Comparison of ENCODE assay signal across 9 mouse cellular contexts in the genomic region with DNA sequence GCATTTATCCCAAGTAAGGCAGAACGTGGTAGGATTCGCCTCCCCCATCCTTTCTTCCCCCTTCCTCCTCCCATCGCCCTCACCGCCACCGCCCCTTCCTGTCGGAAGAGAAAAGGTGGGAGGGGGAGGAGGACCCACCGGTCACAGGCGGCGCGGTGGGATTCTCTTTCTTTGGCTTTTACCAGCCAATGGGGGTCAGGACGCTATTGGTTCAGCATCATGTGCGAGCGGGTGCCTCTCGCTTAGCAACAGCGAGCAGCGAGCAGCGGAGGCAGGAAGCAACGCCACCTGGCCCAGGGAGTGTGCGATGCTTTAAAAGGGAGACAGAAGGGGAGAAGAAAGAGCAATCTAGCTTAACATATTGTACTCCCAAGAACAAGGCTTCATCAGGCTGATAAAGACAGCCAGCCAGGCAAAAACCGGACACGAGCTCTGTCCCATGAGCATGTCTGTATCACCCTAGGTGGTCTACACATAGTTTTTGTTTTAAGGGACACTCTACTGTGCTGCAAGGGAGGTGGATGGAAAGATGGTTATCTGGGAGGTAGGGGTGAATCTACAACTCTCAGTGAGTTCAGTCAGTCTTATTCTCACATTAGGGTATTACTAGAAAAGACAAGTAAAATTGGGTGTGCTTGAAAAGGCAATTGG.
A peak's percentile ranks its signal among the peaks of the same experiment; 100 is the strongest.
DNase-seq lines count a peak whose midpoint lies in the region; ATAC-seq and TF ChIP-seq lines count a peak whose summit lies in the region.
"Had no signal": no experiment of that assay in that cellular context is flagged by ENCODE, and none has a peak within 500 bp of the region (broad histone marks: within the 10 kb centered on the region; RNA-seq: fewer than 3 reads in every experiment).

No protein-coding gene starts in this region.

- H3K4me1 ChIP-seq in embryonic facial prominence, embryonic 10.5 days = peaks cover 70% of the 10 kb centered on the region
- peaks cover 26% of the 10 kb centered on the region for H3K4me1 ChIP-seq in heart, embryonic 15.5 days (replicated peaks)
- H3K4me1 ChIP-seq in kidney, postnatal 0 days (replicated peaks; ENCODE audit: insufficient read depth, low read length) = peaks cover 15% of the 10 kb centered on the region; the same call in 1 of the 2 replicates
- H3K4me1 ChIP-seq in liver, embryonic 12.5 days = peaks cover 34% of the 10 kb centered on the region
- peaks cover 11% of the 10 kb centered on the region; the same call in 1 of the 2 replicates for H3K4me1 ChIP-seq in neural tube, embryonic 11.5 days (ENCODE audit: control insufficient read depth, insufficient read depth, low read length)
- H3K4me1 ChIP-seq in testis, adult 2 months (ENCODE audit: control insufficient read depth, insufficient read depth, low read length) = peaks cover 6% of the 10 kb centered on the region

- H3K9me3 ChIP-seq in embryonic facial prominence, embryonic 10.5 days = no peaks in the 10 kb centered on the region
- no peaks in the 10 kb centered on the region for H3K9me3 ChIP-seq in heart, embryonic 15.5 days (replicated peaks)
- H3K9me3 ChIP-seq in kidney, postnatal 0 days (replicated peaks; ENCODE audit: low read length) = no peaks in the 10 kb centered on the region
- H3K9me3 ChIP-seq in liver, embryonic 12.5 days (replicated peaks) = no peaks in the 10 kb centered on the region
- no peaks in the 10 kb centered on the region for H3K9me3 ChIP-seq in neural tube, embryonic 11.5 days (ENCODE audit: control insufficient read depth, low read length)

- WGBS in embryonic facial prominence, embryonic 10.5 days = under 1% methylated on average over 21 of the region's 21 CpGs
- WGBS in heart, embryonic 15.5 days = under 1% methylated on average over 21 of the region's 21 CpGs
- WGBS in kidney, postnatal 0 days = under 1% methylated on average over 21 of the region's 21 CpGs
- under 1% methylated on average over 20 of the region's 21 CpGs for WGBS in liver, embryonic 12.5 days (ENCODE audit: insufficient replicate concordance)
- WGBS in neural tube, embryonic 11.5 days = under 1% methylated on average over 18 of the region's 21 CpGs

- peak; percentile 59; the same call in 1 of the 2 replicates for ATAC-seq in heart, embryonic 15.5 days (replicated peaks; ENCODE audit: insufficient number of reproducible peaks, insufficient read depth, low FRiP score, low read depth)
- ATAC-seq in kidney, postnatal 0 days (replicated peaks; ENCODE audit: low FRiP score, low read depth) = no peak; the same call in 1 of the 2 replicates
- peak; percentile 44; the same call in 1 of the 2 replicates for ATAC-seq in liver, embryonic 12.5 days
- peak; percentile 89 for ATAC-seq in neural tube, embryonic 11.5 days (ENCODE audit: insufficient read depth, low FRiP score, low TSS enrichment)
- ATAC-seq: Patski had no signal

- H3K4me3 ChIP-seq in embryonic facial prominence, embryonic 10.5 days = peak overlapping the region; percentile 56
- H3K4me3 ChIP-seq in heart, embryonic 15.5 days = peak overlapping the region; percentile 57
- H3K4me3 ChIP-seq in kidney, postnatal 0 days (replicated peaks; ENCODE audit: low read depth, low read length) = peak overlapping the region; percentile 36
- peak overlapping the region; percentile 49 for H3K4me3 ChIP-seq in liver, embryonic 12.5 days
- peak overlapping the region; percentile 15 for H3K4me3 ChIP-seq in neural tube, embryonic 11.5 days (ENCODE audit: low read depth, low read length)
- H3K4me3 ChIP-seq in testis, adult 2 months (ENCODE audit: control insufficient read depth, low read depth, low read length) = peak overlapping the region; percentile 70

- peak overlapping the region; percentile 46 for H3K9ac ChIP-seq in heart, embryonic 15.5 days
- peak overlapping the region; percentile 52 for H3K9ac ChIP-seq in kidney, postnatal 0 days (ENCODE audit: low read depth, low read length)
- peak overlapping the region; percentile 42; the same call in 1 of the 2 replicates for H3K9ac ChIP-seq in liver, embryonic 12.5 days
- peak overlapping the region; percentile 33 for H3K9ac ChIP-seq in neural tube, embryonic 11.5 days (ENCODE audit: low read length)

- peak overlapping the region; percentile 93 for H3K4me2 ChIP-seq in heart, embryonic 15.5 days
- H3K4me2 ChIP-seq in kidney, postnatal 0 days (ENCODE audit: low read length) = peak overlapping the region; percentile 91
- peak overlapping the region; percentile 73 for H3K4me2 ChIP-seq in liver, embryonic 12.5 days
- H3K4me2 ChIP-seq in neural tube, embryonic 11.5 days (ENCODE audit: low read depth) = peak overlapping the region; percentile 14

- no peak for TF ChIP-seq POLR2A in testis, adult 2 months (IDR thresholded peaks at IDR 0.05; ENCODE audit: control insufficient read depth, low read depth, low read length)

- H3K27me3 ChIP-seq in embryonic facial prominence, embryonic 10.5 days (replicated peaks; ENCODE audit: low read depth, poor library complexity, severe bottlenecking) = 0 out of 2 replicates have a peak, but pooled peaks cover 2% of the 10 kb centered on the region
- no peaks in the 10 kb centered on the region for H3K27me3 ChIP-seq in heart, embryonic 15.5 days
- no peaks in the 10 kb centered on the region for H3K27me3 ChIP-seq in kidney, postnatal 0 days (ENCODE audit: insufficient read depth, low read length)
- peaks cover 15% of the 10 kb centered on the region; the same call in 1 of the 2 replicates for H3K27me3 ChIP-seq in liver, embryonic 12.5 days (replicated peaks)
- no peaks in the 10 kb centered on the region for H3K27me3 ChIP-seq in neural tube, embryonic 11.5 days (ENCODE audit: control insufficient read depth, insufficient read depth, low read length)
- H3K27me3 ChIP-seq in testis, adult 2 months (ENCODE audit: control insufficient read depth, insufficient read depth, low read length) = no peaks in the 10 kb centered on the region
- H3K27me3 ChIP-seq: Patski had no signal

- TF ChIP-seq CTCF in kidney, postnatal 0 days (IDR thresholded peaks at IDR 0.05; ENCODE audit: low read depth) = peak; percentile 42; the same call in 1 of the 2 replicates
- TF ChIP-seq CTCF in testis, adult 2 months (IDR thresholded peaks at IDR 0.05; ENCODE audit: control insufficient read depth, insufficient read depth, insufficient replicate concordance, low read depth, low read length) = no peak

- H3K36me3 ChIP-seq in embryonic facial prominence, embryonic 10.5 days (replicated peaks) = no peaks in the 10 kb centered on the region
- no peaks in the 10 kb centered on the region for H3K36me3 ChIP-seq in heart, embryonic 15.5 days
- H3K36me3 ChIP-seq in kidney, postnatal 0 days (ENCODE audit: insufficient read depth, low read length) = no peaks in the 10 kb centered on the region
- H3K36me3 ChIP-seq in liver, embryonic 12.5 days = no peaks in the 10 kb centered on the region
- H3K36me3 ChIP-seq in neural tube, embryonic 11.5 days (ENCODE audit: control insufficient read depth, insufficient read depth, low read length) = no peaks in the 10 kb centered on the region
- no peaks in the 10 kb centered on the region for H3K36me3 ChIP-seq in testis, adult 2 months (ENCODE audit: control insufficient read depth, insufficient read depth, low read length)

- peak overlapping the region; percentile 87 for H3K27ac ChIP-seq in embryonic facial prominence, embryonic 10.5 days (replicated peaks)
- H3K27ac ChIP-seq in heart, embryonic 15.5 days = 0 out of 2 replicates have a peak overlapping the region, but pooled peaks have one; percentile 5
- H3K27ac ChIP-seq in kidney, postnatal 0 days = no peak overlapping the region
- H3K27ac ChIP-seq in liver, embryonic 12.5 days = 0 out of 2 replicates have a peak overlapping the region, but pooled peaks have one; percentile 10
- H3K27ac ChIP-seq in neural tube, embryonic 11.5 days (ENCODE audit: low read depth, low read length) = peak overlapping the region; percentile 80
- no peak overlapping the region for H3K27ac ChIP-seq in testis, adult 2 months (ENCODE audit: control insufficient read depth, insufficient read depth, low read depth, low read length)

- DNase-seq in ovary, adult 18-20 months (ENCODE audit: low spot score) = peak; percentile 20
- DNase-seq in ovary, postnatal 10 days (ENCODE audit: low spot score) = no peak
- peak; percentile 92 for DNase-seq in embryonic facial prominence, embryonic 10.5 days (ENCODE audit: low spot score)
- DNase-seq in kidney, postnatal 0 days (ENCODE audit: low spot score) = peak; percentile 73
- DNase-seq in neural tube, embryonic 11.5 days (ENCODE audit: low spot score) = peak; percentile 90

Comparison
In these comparisons a context has a peak if more than half of its experiments do, and no peak if none do; other contexts are left out.
1. H3K27ac ChIP-seq: peak in embryonic facial prominence, embryonic 10.5 days (single experiment), heart, embryonic 15.5 days (single experiment), liver, embryonic 12.5 days (single experiment) and neural tube, embryonic 11.5 days (single experiment); none in kidney, postnatal 0 days (single experiment) and testis, adult 2 months (single experiment).
2. H3K4me3 ChIP-seq: peak in every context shown above with its lines; median percentile 70 in testis, adult 2 months; 57 in heart, embryonic 15.5 days; 56 in embryonic facial prominence, embryonic 10.5 days; 49 in liver, embryonic 12.5 days; 36 in kidney, postnatal 0 days; 15 in neural tube, embryonic 11.5 days.
3. H3K4me2 ChIP-seq: peak in every context shown above with its lines; median percentile 93 in heart, embryonic 15.5 days; 91 in kidney, postnatal 0 days; 73 in liver, embryonic 12.5 days; 14 in neural tube, embryonic 11.5 days.
4. Peak in every context shown above with its lines, with median percentiles within 50 percentile points of each other: H3K9ac ChIP-seq.